Mouse (Mus musculus) ES-E14 (cell line): ENCODE results near the gene Map4k1. TPM values are rescaled to one million over a fixed set of nuclear protein-coding genes. Genes with fewer than 3 reads are reported as not detected.

Source experiments
- DNase-seq: peaks from one replicate; pipeline ENCODE4 v3.0.0-alpha.2; 2013; ENCODE audit warnings: low read depth, low spot score
- H3K27ac ChIP-seq: 2 replicates; pipeline ENCODE4 v1.5.1; 2012; ENCODE audit warnings: low read depth, mild to moderate bottlenecking, low read length, moderate library complexity, mixed read lengths; ENCODE audit not compliant: poor library complexity, insufficient read depth, severe bottlenecking
- H3K36me3 ChIP-seq: 2 replicates; pipeline ENCODE4 v1.6.1; 2012; ENCODE audit warnings: mild to moderate bottlenecking, low read length, moderate library complexity, mixed read lengths; ENCODE audit not compliant: control insufficient read depth, poor library complexity, insufficient read depth, severe bottlenecking
- H3K4me1 ChIP-seq, 2 experiments: fragments of 150-350 bp in 1 of 2; sonication (generic) in 1 of 2; 2 replicates each; pipeline ENCODE4 v1.6.1; 2012; ENCODE audit warnings: low read length in 2 of 2, mild to moderate bottlenecking in 1 of 2, mixed read lengths in 1 of 2; ENCODE audit not compliant: control insufficient read depth in 2 of 2, insufficient read depth in 2 of 2, poor library complexity in 1 of 2
- H3K4me3 ChIP-seq, 2 experiments: fragments of 150-350 bp in 1 of 2; sonication (generic) in 1 of 2; 2 replicates each; pipeline ENCODE4 v1.5.1; 2012; ENCODE audit warnings: low read length in 2 of 2, low read depth in 1 of 2, mild to moderate bottlenecking in 1 of 2, mixed read lengths in 1 of 2; ENCODE audit not compliant: insufficient read depth in 1 of 2, poor library complexity in 1 of 2, severe bottlenecking in 1 of 2
- H3K9ac ChIP-seq: 2 replicates; pipeline ENCODE4 v1.6.1; 2012; ENCODE audit warnings: low read depth, mild to moderate bottlenecking, low read length, mixed read lengths; ENCODE audit not compliant: poor library complexity, insufficient read depth, severe bottlenecking
- H3K9me3 ChIP-seq: fragments of 150-350 bp; sonication (generic); 2 replicates; pipeline ENCODE4 v1.6.1; 2012; ENCODE audit warnings: low read depth, mild to moderate bottlenecking, low read length; ENCODE audit not compliant: control insufficient read depth, insufficient read depth
- CHD2 ChIP-seq: IDR thresholded peaks from 2 replicates; pipeline ENCODE4 v1.6.1; 2014; ENCODE audit warnings: mild to moderate bottlenecking, low read depth, low read length, inconsistent platforms
- HCFC1 ChIP-seq: IDR thresholded peaks from 2 replicates; pipeline ENCODE4 v1.6.1; 2012; ENCODE audit warnings: low read length, inconsistent platforms, borderline replicate concordance; ENCODE audit not compliant: insufficient read depth
- MAFK ChIP-seq: IDR thresholded peaks from 2 replicates; pipeline ENCODE4 v1.6.1; 2014; ENCODE audit warnings: mild to moderate bottlenecking, low read depth, low read length, inconsistent platforms; ENCODE audit not compliant: insufficient read depth
- ZC3H11A ChIP-seq: IDR thresholded peaks from 2 replicates; pipeline ENCODE4 v1.6.1; 2012; ENCODE audit warnings: low read depth, mild to moderate bottlenecking, inconsistent platforms, low read length, borderline replicate concordance
- ZNF384 ChIP-seq: IDR thresholded peaks from 2 replicates; pipeline ENCODE4 v1.6.1; 2012; ENCODE audit warnings: low read depth, low read length, inconsistent platforms
- in situ Hi-C, 2 experiments: fragments of 600-800 bp; cut with MboI; formaldehyde crosslinking; loops; one replicate each; pipeline ENCODE4 v1.15.1; 2025; ENCODE audit warnings: low sequenced_read_pairs in 2 of 2, inconsistent platforms in 1 of 2; ENCODE audit not compliant: unreplicated experiment in 2 of 2
- total RNA-seq: library from RNA; depleted of rRNA; stranded (reverse); fragments of 300-350 nt; gene quantifications from 2 replicates; pipeline ENCODE4 v1.2.3, GENCODE M21; 2012

The Map4k1 gene
- total RNA-seq, 1 experiment = 14.8 TPM

DNA sequence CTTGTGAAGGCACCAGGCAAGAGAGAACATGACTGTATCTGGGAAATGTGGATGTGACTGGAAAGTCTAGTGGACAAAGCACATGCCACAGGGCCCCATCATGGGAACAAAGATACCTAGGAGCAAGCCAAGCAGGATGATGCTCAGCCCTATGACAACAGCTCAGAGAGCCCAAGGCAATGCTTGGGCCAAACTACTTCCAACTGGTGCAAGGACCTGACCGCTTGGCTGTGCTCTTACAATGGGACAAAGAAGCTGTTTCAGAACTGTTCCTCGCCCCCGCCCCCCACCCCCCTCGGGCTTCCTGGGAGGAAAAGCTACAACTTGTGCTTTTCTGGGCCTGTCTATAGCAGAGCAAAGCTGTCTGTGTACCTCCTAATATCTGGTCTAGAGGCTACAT lies 43.2 kb upstream of the Map4k1 start:
- Histone ChIP-seq H3K4me1 (peaks cover 23 to 57% of the 10 kb centered on the region in 2 experiments), H3K9me3 (no peaks in the 10 kb centered on the region), H3K36me3 (peaks cover 26% of the 10 kb centered on the region), H3K9ac (no peak overlapping the region), H3K27ac (peak overlapping the region; percentile 67; the same call in 1 of the 2 replicates), H3K4me3 (no peak overlapping the region)
- DNase-seq = no peak
- TF ChIP-seq CHD2 (no peak), HCFC1 (no peak), ZNF384 (no peak)
- in situ Hi-C loops = no loop called here

DNA sequence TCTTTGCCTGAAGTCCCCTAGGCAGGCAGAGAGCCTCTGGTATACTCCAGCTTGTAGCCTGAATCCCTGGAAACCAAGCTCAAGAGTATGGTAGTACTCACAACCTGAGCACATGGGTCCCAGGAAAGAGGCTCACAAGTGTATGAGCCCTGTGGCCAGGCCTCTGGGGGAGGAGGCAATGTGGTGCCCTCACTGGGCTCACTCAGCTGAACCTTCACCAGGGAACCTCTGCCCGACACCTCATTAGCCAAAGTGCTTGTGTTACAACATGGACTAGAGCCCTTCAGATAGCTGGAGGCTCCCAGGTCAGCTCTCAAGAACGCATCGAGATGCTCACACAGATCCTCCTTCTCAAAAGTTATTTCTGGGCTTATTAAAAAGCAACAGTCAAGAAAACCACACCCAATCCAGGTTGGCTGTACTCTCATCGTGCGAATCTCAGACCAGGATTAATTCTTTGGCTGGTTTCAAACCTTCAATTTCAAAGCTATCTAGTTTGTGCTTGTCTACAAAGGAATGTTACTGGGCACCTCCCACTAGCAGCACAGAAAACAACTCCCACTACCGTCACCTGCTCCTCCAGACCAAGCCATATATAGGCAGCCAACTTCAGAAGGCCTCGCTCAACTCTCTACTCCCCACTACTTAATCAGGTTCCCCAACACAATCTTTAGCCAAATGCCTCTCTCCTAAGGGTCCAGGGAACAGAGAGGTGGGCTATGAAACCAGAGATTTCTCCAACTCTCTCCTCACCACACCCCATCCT lies 42.2 kb upstream of the Map4k1 start:
- H3K4me3 ChIP-seq = no peak overlapping the region
- in situ Hi-C loops = no loop called here
- peaks cover 29 to 52% of the 10 kb centered on the region in 2 experiments for H3K4me1 ChIP-seq
- TF ChIP-seq CHD2 (no peak), ZNF384 (no peak), HCFC1 (no peak), ZC3H11A (no peak), MAFK (no peak)
- no peak overlapping the region for H3K9ac ChIP-seq
- peaks cover 22% of the 10 kb centered on the region for H3K36me3 ChIP-seq
- peak overlapping the region; percentile 67 for H3K27ac ChIP-seq
- DNase-seq = no peak
- no peaks in the 10 kb centered on the region for H3K9me3 ChIP-seq

DNA sequence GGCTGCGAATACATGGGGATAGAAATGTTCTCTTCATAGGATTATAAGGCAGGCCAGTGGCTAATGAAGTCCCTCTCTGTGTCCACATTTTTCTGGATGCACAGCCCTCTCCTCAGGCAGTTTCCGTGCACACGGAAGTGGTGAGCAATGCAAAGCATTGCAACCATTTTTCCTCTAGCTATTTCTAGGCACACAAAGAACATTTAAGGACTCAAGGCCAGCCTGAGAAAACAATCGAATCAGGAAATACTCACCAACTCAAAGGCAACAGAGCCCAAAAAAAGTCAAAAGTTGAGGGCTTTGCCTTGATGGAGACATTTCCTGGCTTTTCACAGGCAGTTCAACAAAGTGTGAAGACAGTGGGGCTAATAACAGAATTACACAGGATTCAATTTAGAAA lies 40.7 kb upstream of the Map4k1 start:
- Histone ChIP-seq H3K4me1 (peaks cover 33 to 55% of the 10 kb centered on the region in 2 experiments), H3K4me3 (no peak overlapping the region), H3K27ac (peak overlapping the region; percentile 42; the same call in 1 of the 2 replicates), H3K36me3 (peaks cover 16% of the 10 kb centered on the region), H3K9ac (no peak overlapping the region), H3K9me3 (no peaks in the 10 kb centered on the region)
- TF ChIP-seq HCFC1 (no peak), ZNF384 (no peak), CHD2 (no peak), MAFK (no peak), ZC3H11A (no peak)
- DNase-seq = no peak
- in situ Hi-C loops = no loop called here

DNA sequence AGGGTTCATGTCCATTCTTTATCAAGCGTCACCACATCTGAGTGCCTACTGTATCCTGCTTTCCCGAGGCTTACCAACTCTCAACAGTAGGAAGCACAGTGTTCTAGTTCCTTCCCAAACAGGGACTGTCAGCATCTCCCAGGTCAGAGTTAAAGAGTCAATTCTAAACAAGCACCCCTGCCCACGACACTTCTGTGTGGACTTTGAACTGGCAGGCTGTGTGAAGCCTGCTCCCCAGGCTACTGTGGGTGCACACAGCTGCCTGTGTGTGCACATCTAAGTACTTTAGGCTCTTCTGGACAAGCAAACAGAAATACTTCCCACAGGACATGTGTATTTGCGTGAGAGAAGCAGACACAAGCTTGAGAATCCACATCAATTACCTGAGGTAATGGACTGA lies 40.3 kb upstream of the Map4k1 start:
- peaks cover 16% of the 10 kb centered on the region for H3K36me3 ChIP-seq
- H3K9me3 ChIP-seq = no peaks in the 10 kb centered on the region
- no peak for TF ChIP-seq HCFC1
- no peak for TF ChIP-seq CHD2
- no peak for TF ChIP-seq MAFK
- TF ChIP-seq ZC3H11A = no peak
- no peak for TF ChIP-seq ZNF384
- no peak overlapping the region for H3K4me3 ChIP-seq
- H3K9ac ChIP-seq = no peak overlapping the region
- in situ Hi-C loops = no loop called here
- no peak for DNase-seq
- H3K27ac ChIP-seq = peak overlapping the region; percentile 42; the same call in 1 of the 2 replicates
- peaks cover 37 to 56% of the 10 kb centered on the region in 2 experiments for H3K4me1 ChIP-seq
